ENCODE assay signal across 8 mouse cellular contexts in the genomic region with DNA sequence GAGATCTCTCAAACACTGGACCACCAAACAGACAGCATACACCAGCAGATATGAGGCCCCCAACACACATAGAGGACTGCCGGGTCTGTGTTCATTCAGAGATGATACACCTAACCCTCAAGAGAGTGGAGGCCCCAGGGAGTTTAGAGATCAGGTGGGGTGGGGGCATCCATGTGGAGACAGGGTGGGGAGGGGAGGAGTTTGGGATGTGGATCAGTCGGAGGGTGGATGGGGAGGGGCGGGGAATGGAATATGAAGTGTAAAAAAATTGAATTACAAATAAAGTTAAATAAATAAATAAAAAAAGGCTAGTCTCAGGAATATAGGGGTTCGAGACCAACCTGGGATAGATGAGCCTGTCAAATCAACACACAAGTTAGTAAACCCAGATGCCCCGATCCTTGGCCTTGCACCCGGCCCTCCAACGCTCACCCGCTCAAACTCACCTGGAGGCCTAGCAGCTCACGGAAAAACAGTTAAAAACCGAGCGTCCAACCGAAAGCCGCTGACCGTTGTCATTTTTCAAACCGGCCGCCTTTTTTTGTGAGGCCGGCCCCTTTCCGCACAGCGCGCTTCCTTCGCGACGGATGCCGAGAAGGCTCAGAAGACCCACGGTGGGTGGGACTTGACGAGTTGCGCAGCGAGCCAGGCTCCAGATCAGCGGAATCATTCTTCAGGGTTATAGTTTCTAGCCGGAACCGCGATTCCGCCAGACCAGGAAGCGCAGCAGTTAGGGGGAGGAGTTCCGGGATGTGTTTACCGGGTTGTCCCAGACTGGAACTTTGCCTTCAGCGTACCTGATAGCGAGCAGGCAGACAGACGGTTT. TPM values are rescaled to one million over a fixed set of nuclear protein-coding genes. Genes with fewer than 3 reads are reported as not detected.
DNase-seq lines count a peak whose midpoint lies in the region; ATAC-seq and TF ChIP-seq lines count a peak whose summit lies in the region.

A gene (minus strand): TSS at position 589 of the 826 bp plus-strand sequence.

- H3K27ac ChIP-seq in forebrain, embryonic 12.5 days = peak within 1 kb of the TSS; percentile 85
- H3K27ac ChIP-seq in heart, postnatal 0 days (ENCODE audit: low read depth) = peak within 1 kb of the TSS; percentile 95
- H3K27ac ChIP-seq in liver, embryonic 16.5 days (ENCODE audit: low read length) = peak within 1 kb of the TSS; percentile 97
- peak within 1 kb of the TSS; percentile 85 for H3K27ac ChIP-seq in neural tube, embryonic 13.5 days (replicated peaks)
- H3K27ac ChIP-seq in testis, adult 2 months (ENCODE audit: control insufficient read depth, insufficient read depth, low read depth, low read length) = peak within 1 kb of the TSS; percentile 88

- peak within 1 kb of the TSS; percentile 71 for H3K9ac ChIP-seq in forebrain, embryonic 12.5 days
- peak within 1 kb of the TSS; percentile 54 for H3K9ac ChIP-seq in heart, postnatal 0 days (replicated peaks; ENCODE audit: low read depth, low read length)
- peak within 1 kb of the TSS; percentile 81 for H3K9ac ChIP-seq in liver, embryonic 16.5 days (ENCODE audit: low read depth, low read length)
- peak within 1 kb of the TSS; percentile 71 for H3K9ac ChIP-seq in neural tube, embryonic 13.5 days

- H3K4me1 ChIP-seq in E14TG2a.4 (replicated peaks; ENCODE audit: low read depth, low read length) = peaks cover 16% of the 10 kb centered on the region
- peaks cover 13% of the 10 kb centered on the region for H3K4me1 ChIP-seq in forebrain, embryonic 12.5 days
- 0 out of 2 replicates have a peak, but pooled peaks cover 5% of the 10 kb centered on the region for H3K4me1 ChIP-seq in heart, postnatal 0 days (ENCODE audit: control insufficient read depth, insufficient read depth)
- peaks cover 8% of the 10 kb centered on the region for H3K4me1 ChIP-seq in liver, embryonic 16.5 days (ENCODE audit: control insufficient read depth, low read depth, low read length)
- H3K4me1 ChIP-seq in neural tube, embryonic 13.5 days (replicated peaks) = peaks cover 14% of the 10 kb centered on the region
- H3K4me1 ChIP-seq in testis, adult 2 months (ENCODE audit: control insufficient read depth, insufficient read depth, low read length) = no peaks in the 10 kb centered on the region; the same call in none of the 2 replicates

- H3K4me3 ChIP-seq in E14TG2a.4 (replicated peaks; ENCODE audit: low read length) = peak within 1 kb of the TSS; percentile 92
- H3K4me3 ChIP-seq in forebrain, embryonic 12.5 days (replicated peaks) = peak within 1 kb of the TSS; percentile 64
- peak within 1 kb of the TSS; percentile 78 for H3K4me3 ChIP-seq in heart, postnatal 0 days (ENCODE audit: low read depth, low read length)
- H3K4me3 ChIP-seq in liver, embryonic 16.5 days (ENCODE audit: low read depth, low read length) = peak within 1 kb of the TSS; percentile 94
- peak within 1 kb of the TSS; percentile 47 for H3K4me3 ChIP-seq in neural tube, embryonic 13.5 days
- H3K4me3 ChIP-seq in testis, adult 2 months (ENCODE audit: control insufficient read depth, low read depth, low read length) = peak within 1 kb of the TSS; percentile 98

- no peak for TF ChIP-seq CTCF in E14TG2a.4 (conservative IDR thresholded peaks at IDR 0.05; ENCODE audit: low read length)
- TF ChIP-seq CTCF in heart, postnatal 0 days (IDR thresholded peaks at IDR 0.05; ENCODE audit: low read depth) = no peak
- TF ChIP-seq CTCF in testis, adult 2 months (IDR thresholded peaks at IDR 0.05; ENCODE audit: control insufficient read depth, insufficient read depth, insufficient replicate concordance, low read depth, low read length) = no peak

- H3K4me2 ChIP-seq in forebrain, embryonic 12.5 days = peak within 1 kb of the TSS; percentile 62
- H3K4me2 ChIP-seq in heart, postnatal 0 days (ENCODE audit: low read depth, low read length) = peak within 1 kb of the TSS; percentile 68
- peak within 1 kb of the TSS; percentile 85 for H3K4me2 ChIP-seq in liver, embryonic 16.5 days (ENCODE audit: low read depth, low read length)
- peak within 1 kb of the TSS; percentile 74 for H3K4me2 ChIP-seq in neural tube, embryonic 13.5 days

- ATAC-seq in forebrain, embryonic 12.5 days (ENCODE audit: low FRiP score) = peak; percentile 97
- peak; percentile 98 for ATAC-seq in heart, postnatal 0 days (ENCODE audit: insufficient read depth, low read depth)
- ATAC-seq in liver, embryonic 16.5 days (ENCODE audit: low read depth) = peak; percentile 99
- ATAC-seq in neural tube, embryonic 13.5 days (ENCODE audit: low read depth) = peak; percentile 98

- WGBS in forebrain, embryonic 12.5 days = under 1% methylated on average over 39 of the region's 39 CpGs
- WGBS in heart, postnatal 0 days = under 1% methylated on average over 39 of the region's 39 CpGs
- WGBS in liver, embryonic 16.5 days (ENCODE audit: insufficient replicate concordance) = under 1% methylated on average over 39 of the region's 39 CpGs
- under 1% methylated on average over 39 of the region's 39 CpGs for WGBS in neural tube, embryonic 13.5 days

- peak; percentile 83 for TF ChIP-seq EP300 in heart, postnatal 0 days (IDR thresholded peaks at IDR 0.05; ENCODE audit: low read depth)

- no peaks in the 10 kb centered on the region for H3K9me3 ChIP-seq in E14TG2a.4 (ENCODE audit: low read length)
- H3K9me3 ChIP-seq in forebrain, embryonic 12.5 days = no peaks in the 10 kb centered on the region
- H3K9me3 ChIP-seq in heart, postnatal 0 days (replicated peaks; ENCODE audit: control insufficient read depth, low read length) = no peaks in the 10 kb centered on the region
- no peaks in the 10 kb centered on the region for H3K9me3 ChIP-seq in liver, embryonic 16.5 days (replicated peaks; ENCODE audit: control insufficient read depth, low read length)
- H3K9me3 ChIP-seq in neural tube, embryonic 13.5 days = no peaks in the 10 kb centered on the region

- H3K36me3 ChIP-seq in E14TG2a.4 (ENCODE audit: insufficient read depth, low read length) = peaks cover 23% of the 10 kb centered on the region
- peaks cover 21% of the 10 kb centered on the region for H3K36me3 ChIP-seq in forebrain, embryonic 12.5 days (replicated peaks)
- H3K36me3 ChIP-seq in heart, postnatal 0 days (replicated peaks; ENCODE audit: control insufficient read depth, insufficient read depth, low read length) = peaks cover 11% of the 10 kb centered on the region; the same call in 1 of the 2 replicates
- peaks cover 11% of the 10 kb centered on the region for H3K36me3 ChIP-seq in liver, embryonic 16.5 days (ENCODE audit: control insufficient read depth, insufficient read depth)
- no peaks in the 10 kb centered on the region for H3K36me3 ChIP-seq in neural tube, embryonic 13.5 days
- no peaks in the 10 kb centered on the region; the same call in 1 of the 2 replicates for H3K36me3 ChIP-seq in testis, adult 2 months (ENCODE audit: control insufficient read depth, insufficient read depth, low read length)

- TF ChIP-seq POLR2A in testis, adult 2 months (IDR thresholded peaks at IDR 0.05; ENCODE audit: control insufficient read depth, low read depth, low read length) = peak; percentile 94

- peak; percentile 99 for DNase-seq in c-Kit-positive CD71-positive TER-119-positive erythroid progenitor cells, embryonic 14.5 days (ENCODE audit: low spot score)
- DNase-seq in heart, postnatal 0 days (ENCODE audit: low spot score) = peak; percentile 96
- peak; percentile 97 to 98 for DNase-seq in kidney, postnatal 4 days

- no peaks in the 10 kb centered on the region for H3K27me3 ChIP-seq in E14TG2a.4 (ENCODE audit: insufficient read depth, low read length)
- H3K27me3 ChIP-seq in forebrain, embryonic 12.5 days = no peaks in the 10 kb centered on the region
- H3K27me3 ChIP-seq in heart, postnatal 0 days (ENCODE audit: control insufficient read depth, insufficient read depth, low read length) = no peaks in the 10 kb centered on the region
- H3K27me3 ChIP-seq in liver, embryonic 16.5 days (ENCODE audit: control insufficient read depth, insufficient read depth, low read depth, low read length) = no peaks in the 10 kb centered on the region
- H3K27me3 ChIP-seq in neural tube, embryonic 13.5 days = no peaks in the 10 kb centered on the region
- H3K27me3 ChIP-seq in testis, adult 2 months (ENCODE audit: control insufficient read depth, insufficient read depth, low read length) = no peaks in the 10 kb centered on the region

RNA-seq across cellular contexts. Expression of the gene that starts here (rescaled TPM):
- polyA plus RNA-seq in forebrain, embryonic 12.5 days (2016; fragmentation: Nextera tagmentation; extraction: Ambion mirVana) = 84.3 and 86.3 TPM in 2 replicates
- 18.2 and 27.9 TPM in 2 replicates for total RNA-seq in heart, postnatal 0 days (2014; rRNA removed; ENCODE audit: low replicate concordance)
- 14.5 and 15.3 TPM in 2 replicates for polyA plus RNA-seq in heart, postnatal 0 days (2015; fragmentation: Nextera tagmentation; extraction: Ambion mirVana)
- 37.4 and 44.0 TPM in 2 replicates for polyA plus RNA-seq in liver, embryonic 16.5 days (2015; fragmentation: Nextera tagmentation; extraction: Ambion mirVana)
- 14.3 and 16.9 TPM in 2 replicates for polyA plus RNA-seq in neural tube, embryonic 13.5 days (2015; fragmentation: Nextera tagmentation; extraction: Ambion mirVana)
- polyA plus RNA-seq in testis, adult 2 months (2012; rRNA removed) = 13.2 and 18.3 TPM in 2 replicates

Comparison
In these comparisons a context has a peak if more than half of its experiments do, and no peak if none do; other contexts are left out.
1. Peak in every context shown above with its lines: DNase-seq, ATAC-seq, H3K4me3 ChIP-seq and H3K27ac ChIP-seq.
2. H3K4me3 ChIP-seq: peak in every context shown above with its lines; median percentile 98 in testis, adult 2 months; 94 in liver, embryonic 16.5 days; 92 in E14TG2a.4; 78 in heart, postnatal 0 days; 64 in forebrain, embryonic 12.5 days; 47 in neural tube, embryonic 13.5 days.